Mouse (Mus musculus): ENCODE measurements at regions not wholly inside any gene's neighbourhood (a gene's known extent, or its start where the extent isn't known, plus 50 kb on each side); places are given as distances from the start of the nearest gene placed in this dataset.

GRCm38 (mm10) chr10:10270297-10270696 lies 201.8 kb downstream of the Adgb start:
- Histone ChIP-seq H3K4me3 (no peak overlapping the region), H3K27me3 (ENCODE audit: low read depth, poor library complexity, severe bottlenecking) (no peaks in the 10 kb centered on the region), H3K4me1 (no peaks in the 10 kb centered on the region), H3K9me3 (replicated peaks) (no peaks in the 10 kb centered on the region), H3K36me3 (no peaks in the 10 kb centered on the region), H3K27ac (replicated peaks) (no peak overlapping the region)
- 82% methylated on average over 2 of the region's 2 CpGs for WGBS
- no peak for DNase-seq (ENCODE audit: low spot score)

DNA sequence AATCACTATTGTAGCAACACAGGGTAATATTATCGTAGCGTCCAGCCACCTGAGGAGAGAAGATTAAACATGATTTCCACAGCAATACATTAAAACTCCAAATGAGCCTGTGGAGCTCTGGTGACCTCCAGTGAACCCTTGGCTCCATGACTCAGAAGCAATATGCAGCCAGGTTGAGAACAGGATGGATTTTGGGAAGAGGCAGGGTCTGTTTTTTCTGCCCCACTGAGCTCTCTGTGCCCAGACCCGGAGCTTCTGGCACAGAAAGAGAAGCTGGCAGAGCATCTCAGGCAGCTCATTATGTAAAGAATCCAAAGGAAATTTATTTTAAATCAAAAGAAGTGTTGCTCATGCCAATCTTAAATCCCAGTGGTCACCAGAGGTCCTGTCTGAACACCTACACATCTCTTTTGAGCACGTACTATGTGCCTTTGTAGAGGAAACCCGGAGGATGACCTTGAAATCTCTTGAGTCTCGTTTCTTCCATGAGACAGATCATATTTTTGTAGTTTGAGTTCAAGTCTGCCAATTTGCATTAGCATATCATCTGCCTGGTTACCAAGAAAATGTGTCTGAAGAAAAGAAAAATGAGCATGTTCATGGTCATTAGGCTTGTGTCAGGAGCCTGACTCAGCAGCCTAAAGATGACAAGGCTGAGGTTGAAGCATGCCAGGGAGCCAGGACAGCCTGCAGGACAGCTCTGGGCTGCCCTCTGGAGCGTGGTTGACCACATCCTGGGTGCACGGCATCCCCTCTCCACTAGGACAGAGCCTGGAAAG lies 219.4 kb downstream of the Adgb start:
- WGBS: 83% methylated on average over 8 of the region's 8 CpGs
- DNase-seq (ENCODE audit: low spot score): no peak

GRCm38 (mm10) chr10:10252136-10252535 lies 220.0 kb downstream of the Adgb start:
- Histone ChIP-seq H3K4me3 (no peak overlapping the region), H3K27me3 (ENCODE audit: low read depth, poor library complexity, severe bottlenecking) (no peaks in the 10 kb centered on the region), H3K27ac (replicated peaks) (no peak overlapping the region), H3K4me1 (no peaks in the 10 kb centered on the region), H3K9me3 (replicated peaks) (no peaks in the 10 kb centered on the region), H3K36me3 (no peaks in the 10 kb centered on the region)
- no peak for DNase-seq (ENCODE audit: low spot score)
- WGBS: 86% methylated on average over 7 of the region's 7 CpGs

More for the DNA sequence above, 219.4 kb downstream of the Adgb start:
- H3K27me3 ChIP-seq (ENCODE audit: low read depth, poor library complexity, severe bottlenecking): no peaks in the 10 kb centered on the region
- no peak overlapping the region for H3K4me3 ChIP-seq
- H3K27ac ChIP-seq (replicated peaks): no peak overlapping the region
- H3K4me1 ChIP-seq: no peaks in the 10 kb centered on the region
- no peaks in the 10 kb centered on the region for H3K36me3 ChIP-seq
- H3K9me3 ChIP-seq (replicated peaks): no peaks in the 10 kb centered on the region

GRCm38 (mm10) chr10:10234894-10235523 lies 237.1 kb downstream of the Adgb start:
- Histone ChIP-seq H3K4me3 (no peak overlapping the region), H3K4me1 (no peaks in the 10 kb centered on the region), H3K36me3 (no peaks in the 10 kb centered on the region), H3K9me3 (replicated peaks) (no peaks in the 10 kb centered on the region), H3K27ac (replicated peaks) (no peak overlapping the region), H3K27me3 (ENCODE audit: low read depth, poor library complexity, severe bottlenecking) (no peaks in the 10 kb centered on the region)
- no peak for DNase-seq (ENCODE audit: low spot score)
- WGBS: 90% methylated on average over 14 of the region's 14 CpGs

DNA sequence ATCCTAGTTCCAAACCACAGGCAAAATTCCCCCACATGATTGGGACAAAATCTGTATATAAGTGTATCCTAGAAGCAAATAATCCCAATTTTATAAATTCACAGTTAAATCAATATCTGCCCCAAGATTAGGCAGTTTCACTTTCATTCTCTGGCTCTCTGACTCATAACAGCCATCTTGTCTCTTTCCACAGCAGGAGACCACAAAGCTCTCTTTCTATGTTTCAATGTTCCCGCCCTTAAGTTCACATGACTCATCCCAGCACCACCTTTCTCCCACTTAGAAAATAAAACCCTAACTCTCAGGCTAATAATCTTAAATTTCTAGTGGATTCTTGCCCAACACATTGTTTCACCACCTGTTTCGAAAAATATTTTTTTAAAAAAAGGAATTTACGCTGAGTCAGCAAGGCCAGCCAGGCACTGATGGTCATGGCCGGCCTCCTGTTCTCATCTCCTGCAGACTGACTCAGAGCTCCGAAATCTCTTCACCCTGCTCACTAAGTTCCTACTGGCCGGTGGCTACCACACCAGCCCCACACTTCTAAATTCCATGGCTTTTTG lies 247.5 kb downstream of the Adgb start:
- Histone ChIP-seq H3K4me1 (no peaks in the 10 kb centered on the region), H3K27ac (replicated peaks) (no peak overlapping the region), H3K9me3 (replicated peaks) (no peaks in the 10 kb centered on the region), H3K36me3 (no peaks in the 10 kb centered on the region), H3K27me3 (ENCODE audit: low read depth, poor library complexity, severe bottlenecking) (no peaks in the 10 kb centered on the region), H3K4me3 (no peak overlapping the region)
- no peak for DNase-seq (ENCODE audit: low spot score)
- 93% methylated on average over 6 of the region's 6 CpGs for WGBS

DNA sequence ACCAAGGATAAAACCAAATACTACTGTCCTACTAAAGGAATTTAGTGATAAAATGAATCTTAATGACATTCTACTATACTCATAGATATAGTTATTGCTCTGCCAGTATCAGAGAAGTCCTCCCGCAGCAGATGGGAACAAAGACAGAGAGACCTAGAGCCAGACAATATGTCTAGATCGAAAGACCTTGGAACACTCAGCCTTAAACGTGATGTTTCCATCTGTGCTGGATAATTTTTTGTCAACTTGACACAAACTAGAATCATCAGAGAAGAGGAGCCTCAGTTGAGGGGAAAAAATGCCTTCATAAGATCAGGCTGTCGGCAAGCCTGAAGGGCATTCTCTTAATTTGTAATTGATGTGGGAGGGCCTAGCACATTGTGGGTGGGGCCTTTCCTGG lies 252.4 kb downstream of the Adgb start:
- no peaks in the 10 kb centered on the region for H3K9me3 ChIP-seq (replicated peaks)
- 0 out of 2 replicates have a peak, but pooled peaks cover 6% of the 10 kb centered on the region for H3K4me1 ChIP-seq
- H3K27me3 ChIP-seq (ENCODE audit: low read depth, poor library complexity, severe bottlenecking): no peaks in the 10 kb centered on the region
- H3K4me3 ChIP-seq: no peak overlapping the region
- H3K27ac ChIP-seq (replicated peaks): no peak overlapping the region
- DNase-seq (ENCODE audit: low spot score): no peak
- H3K36me3 ChIP-seq: no peaks in the 10 kb centered on the region
- 94% methylated on average over 4 of the region's 4 CpGs for WGBS

GRCm38 (mm10) chr10:10216892-10217291 lies 255.2 kb downstream of the Adgb start:
- Histone ChIP-seq H3K9me3 (replicated peaks) (no peaks in the 10 kb centered on the region), H3K4me1 (0 out of 2 replicates have a peak, but pooled peaks cover 6% of the 10 kb centered on the region), H3K36me3 (no peaks in the 10 kb centered on the region), H3K4me3 (no peak overlapping the region), H3K27me3 (ENCODE audit: low read depth, poor library complexity, severe bottlenecking) (no peaks in the 10 kb centered on the region), H3K27ac (replicated peaks) (no peak overlapping the region)
- 79% methylated on average over 3 of the region's 3 CpGs for WGBS
- DNase-seq (ENCODE audit: low spot score): no peak

DNA sequence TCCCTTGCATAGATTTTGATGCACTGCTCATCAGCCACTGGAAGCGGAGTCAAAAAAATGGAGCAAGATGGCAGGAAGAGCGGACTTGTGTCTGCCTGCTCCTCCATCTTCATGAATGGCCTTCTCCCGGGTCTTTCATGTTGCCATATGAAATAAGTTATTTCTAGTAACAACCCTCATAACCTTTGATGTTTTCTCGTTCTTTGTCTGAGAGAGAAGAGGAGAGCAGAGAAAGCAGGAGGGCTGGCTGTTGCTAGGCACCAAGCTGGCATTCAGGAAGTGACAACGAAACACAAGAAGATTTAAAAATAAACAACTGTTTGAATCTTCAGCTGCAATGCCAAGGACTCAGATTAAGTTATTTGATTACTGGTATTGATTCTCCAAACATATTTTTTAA lies 256.8 kb downstream of the Adgb start:
- Histone ChIP-seq H3K27ac (replicated peaks) (no peak overlapping the region), H3K27me3 (ENCODE audit: low read depth, poor library complexity, severe bottlenecking) (no peaks in the 10 kb centered on the region), H3K4me3 (no peak overlapping the region), H3K36me3 (no peaks in the 10 kb centered on the region), H3K9me3 (replicated peaks) (no peaks in the 10 kb centered on the region), H3K4me1 (0 out of 2 replicates have a peak, but pooled peaks cover 6% of the 10 kb centered on the region)
- DNase-seq (ENCODE audit: low spot score): no peak
- WGBS: 70% methylated on average over 5 of the region's 5 CpGs

DNA sequence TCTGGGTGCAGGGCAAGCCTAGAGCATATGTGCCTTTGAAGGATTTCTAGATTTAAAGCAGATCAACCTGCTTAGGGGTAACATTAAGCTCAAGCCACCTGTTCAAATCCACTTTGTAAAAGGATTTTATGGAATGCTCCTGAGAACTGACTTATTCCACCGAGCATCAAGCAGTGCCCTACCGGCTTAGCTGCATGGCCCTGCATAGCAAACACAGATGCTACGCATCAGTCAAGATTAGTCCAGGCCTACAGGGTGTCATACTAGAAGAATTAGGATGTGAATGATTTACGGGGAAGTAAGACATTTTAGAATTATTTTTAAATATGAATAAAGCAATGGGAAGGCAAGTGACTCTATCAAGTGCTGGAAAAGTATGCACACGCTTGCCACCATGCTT lies 263.8 kb downstream of the Adgb start:
- Histone ChIP-seq H3K27me3 (ENCODE audit: low read depth, poor library complexity, severe bottlenecking) (no peaks in the 10 kb centered on the region), H3K4me3 (no peak overlapping the region)
- WGBS: 80% methylated on average over 5 of the region's 5 CpGs

DNA sequence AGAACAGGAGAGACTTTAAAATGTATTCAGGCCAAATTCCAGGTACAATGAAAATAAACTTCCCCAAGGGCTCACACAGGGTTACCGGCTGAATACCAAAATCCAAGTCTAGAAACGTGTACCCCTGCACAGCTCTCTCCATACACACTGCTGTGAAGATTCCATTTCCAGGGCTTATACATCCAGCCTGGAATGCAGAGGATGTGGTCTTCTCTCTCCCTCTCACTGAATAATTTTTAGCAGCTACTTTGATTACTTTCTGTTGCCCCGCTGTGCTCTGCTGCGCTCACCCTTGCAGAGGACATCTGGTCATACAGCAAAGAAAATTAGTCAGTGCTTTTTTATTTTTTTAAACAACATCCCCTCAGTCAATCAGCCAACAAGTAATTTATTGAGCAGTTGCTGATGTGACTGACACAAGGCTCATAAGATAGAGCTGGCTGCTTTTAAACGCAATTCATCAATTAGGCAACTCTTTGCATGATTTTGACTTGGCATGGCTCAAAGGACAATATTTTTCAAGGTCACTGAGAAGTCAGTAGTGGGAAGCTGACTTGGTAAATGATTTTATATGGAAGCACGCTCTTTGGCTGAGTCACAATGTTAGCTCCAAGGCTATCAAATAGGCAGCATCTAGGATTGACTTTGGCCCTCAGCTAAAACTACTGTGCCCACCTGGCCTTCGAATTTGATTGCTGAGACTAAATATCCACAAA lies 266.2 kb downstream of the Adgb start:
- no peaks in the 10 kb centered on the region for H3K27me3 ChIP-seq (ENCODE audit: low read depth, poor library complexity, severe bottlenecking)
- no peaks in the 10 kb centered on the region for H3K36me3 ChIP-seq
- H3K27ac ChIP-seq (replicated peaks): no peak overlapping the region
- H3K9me3 ChIP-seq (replicated peaks): no peaks in the 10 kb centered on the region
- DNase-seq (ENCODE audit: low spot score): no peak
- WGBS: 82% methylated on average over 7 of the region's 7 CpGs
- H3K4me3 ChIP-seq: no peak overlapping the region
- H3K4me1 ChIP-seq: no peaks in the 10 kb centered on the region

More for the DNA sequence above, 263.8 kb downstream of the Adgb start:
- Histone ChIP-seq H3K27ac (replicated peaks) (no peak overlapping the region), H3K36me3 (no peaks in the 10 kb centered on the region), H3K9me3 (replicated peaks) (no peaks in the 10 kb centered on the region), H3K4me1 (no peaks in the 10 kb centered on the region)
- DNase-seq (ENCODE audit: low spot score): no peak

DNA sequence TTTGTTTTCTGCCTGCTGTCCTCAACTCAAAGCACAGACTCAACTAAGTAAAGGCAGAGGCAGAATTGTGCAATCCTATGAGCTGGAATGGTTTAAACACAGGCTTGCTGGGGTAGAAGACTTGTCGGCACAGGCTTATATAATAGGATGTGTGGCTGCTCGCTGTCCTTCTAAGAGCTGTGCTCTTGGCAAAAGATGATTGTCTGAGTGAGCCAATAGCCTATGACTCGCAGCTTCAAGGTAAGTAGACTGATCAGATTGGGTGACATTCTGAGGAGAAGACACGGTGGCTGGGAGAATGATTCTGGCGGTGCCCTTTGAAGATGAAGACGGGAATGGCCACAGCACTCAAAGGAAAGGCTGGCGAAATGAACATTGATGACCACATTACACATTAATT lies 268.1 kb downstream of the Adgb start:
- WGBS: 91% methylated on average over 7 of the region's 7 CpGs
- Histone ChIP-seq H3K9me3 (replicated peaks) (no peaks in the 10 kb centered on the region), H3K4me1 (no peaks in the 10 kb centered on the region), H3K4me3 (no peak overlapping the region), H3K27me3 (ENCODE audit: low read depth, poor library complexity, severe bottlenecking) (no peaks in the 10 kb centered on the region), H3K27ac (replicated peaks) (no peak overlapping the region), H3K36me3 (no peaks in the 10 kb centered on the region)
- DNase-seq (ENCODE audit: low spot score): no peak

DNA sequence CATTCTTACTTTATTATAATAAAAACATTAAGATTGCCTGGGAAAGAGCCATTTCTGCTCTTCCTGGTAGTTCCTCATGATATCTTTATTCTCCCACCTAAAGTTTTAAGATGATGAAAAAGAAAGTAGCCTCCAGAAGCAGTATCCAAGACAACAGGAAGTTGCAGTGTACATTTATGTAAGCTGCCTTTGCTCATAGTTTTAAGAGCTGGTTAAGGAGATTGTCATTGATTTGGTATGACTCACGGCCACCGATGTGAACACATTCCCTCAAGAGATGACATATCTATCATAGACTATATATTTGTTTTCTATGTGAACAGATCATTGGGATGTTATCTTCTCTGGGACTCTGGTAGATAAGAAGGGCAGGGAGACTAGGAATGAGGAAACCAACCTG lies 281.8 kb downstream of the Adgb start:
- no peak overlapping the region for H3K27ac ChIP-seq (replicated peaks)
- H3K4me3 ChIP-seq: no peak overlapping the region
- no peaks in the 10 kb centered on the region for H3K27me3 ChIP-seq (ENCODE audit: low read depth, poor library complexity, severe bottlenecking)
- H3K4me1 ChIP-seq: no peaks in the 10 kb centered on the region
- no peaks in the 10 kb centered on the region for H3K9me3 ChIP-seq (replicated peaks)
- H3K36me3 ChIP-seq: no peaks in the 10 kb centered on the region
- WGBS: 87% methylated on average over 2 of the region's 2 CpGs
- DNase-seq (ENCODE audit: low spot score): no peak

Measured in midbrain, embryonic 10.5 days (tissue).